Mouse (Mus musculus): Measurements from ENCODE around the gene Lrrc27. TPM values are rescaled to one million over a fixed set of nuclear protein-coding genes. Genes with fewer than 3 reads are reported as not detected.

Gene Lrrc27
- total and polyA plus RNA-seq, 3 experiments, result 0.21 TPM; not detected in 2

GRCm38 (mm10) chr7:139246931-139247880 is 34.4 kb downstream of the Lrrc27 start:
- peaks cover 0 to 12% of the 10 kb centered on the region in 2 experiments; a peak in 3 of 4 replicates for H3K4me1 ChIP-seq (ENCODE audit: control insufficient read depth in 1 of 2, insufficient read depth in 2 of 2)
- dilution Hi-C loops (cut with MboI; ENCODE audit: extremely low pct_ligation_motif_present, extremely low pct_unique_long_range_greater_than_20kb, low sequenced_read_pairs), result no loop called here
- no peak for DNase-seq (ENCODE audit: extremely low read depth)
- in situ Hi-C loops (cut with MboI; ENCODE audit: low pct_ligation_motif_present, low pct_unique_long_range_greater_than_20kb, low sequenced_read_pairs), result no loop called here
- H3K36me3 ChIP-seq (replicated peaks in 1 of 2; ENCODE audit: control insufficient read depth in 1 of 2, insufficient read depth in 1 of 2, low read length in 1 of 2), result no peaks in the 10 kb centered on the region
- H3K27me3 ChIP-seq (replicated peaks), result peaks cover 98% of the 10 kb centered on the region
- H3K9ac ChIP-seq (ENCODE audit: insufficient read depth, low read depth), result no peak overlapping the region
- H3K79me2 ChIP-seq (replicated peaks; ENCODE audit: control insufficient read depth, extremely low read depth, insufficient read depth, poor library complexity, severe bottlenecking), result no peaks in the 10 kb centered on the region
- no peak overlapping the region for H3K4me3 ChIP-seq (replicated peaks in 1 of 3; ENCODE audit: low read depth in 2 of 3, low read length in 2 of 3, poor library complexity in 1 of 3)
- TF ChIP-seq SMC3 (IDR thresholded peaks at IDR 0.05; ENCODE audit: low read depth, low read length), result no peak
- TF ChIP-seq MXI1 (IDR thresholded peaks at IDR 0.05; ENCODE audit: low read depth, low read length), result no peak
- no peak for TF ChIP-seq CHD1 (IDR thresholded peaks at IDR 0.05; ENCODE audit: low read depth, low read length)
- TF ChIP-seq JUND (conservative IDR thresholded peaks at IDR 0.05; ENCODE audit: low read depth, low read length), result no peak
- no peak for TF ChIP-seq TBP (conservative IDR thresholded peaks at IDR 0.05; ENCODE audit: low read depth, low read length)
- TF ChIP-seq HCFC1 (IDR thresholded peaks at IDR 0.05; ENCODE audit: low read depth, low read length), result no peak
- TF ChIP-seq RAD21 (IDR thresholded peaks at IDR 0.05; ENCODE audit: low read depth, low read length), result no peak
- no peak for TF ChIP-seq MAFK (IDR thresholded peaks at IDR 0.05; ENCODE audit: insufficient replicate concordance, low read length)
- TF ChIP-seq TCF12 (IDR thresholded peaks at IDR 0.05; ENCODE audit: low read depth, low read length), result no peak
- no peak for TF ChIP-seq ETS1 (conservative IDR thresholded peaks at IDR 0.05; ENCODE audit: low read depth, low read length)
- no peak for TF ChIP-seq PAX5 (IDR thresholded peaks at IDR 0.05; ENCODE audit: low read length)
- no peak overlapping the region for H3K4me2 ChIP-seq (ENCODE audit: insufficient read depth, low read depth, poor library complexity, severe bottlenecking)
- no peak overlapping the region for H3K27ac ChIP-seq (ENCODE audit: insufficient read depth, low read depth)
- no peaks in the 10 kb centered on the region for H3K9me3 ChIP-seq (replicated peaks; ENCODE audit: low read length)

- DNase-seq (ENCODE audit: extremely low read depth), result peak; percentile 9
- H3K36me3 ChIP-seq (replicated peaks in 1 of 2; ENCODE audit: control insufficient read depth in 1 of 2, insufficient read depth in 1 of 2, low read length in 1 of 2), result no peaks in the 10 kb centered on the region
- dilution Hi-C loops (cut with MboI; ENCODE audit: extremely low pct_ligation_motif_present, extremely low pct_unique_long_range_greater_than_20kb, low sequenced_read_pairs) (no loop called here), in situ Hi-C loops (cut with MboI; ENCODE audit: low pct_ligation_motif_present, low pct_unique_long_range_greater_than_20kb, low sequenced_read_pairs) (no loop called here)
- peaks cover 0 to 12% of the 10 kb centered on the region in 2 experiments; a peak in 3 of 4 replicates for H3K4me1 ChIP-seq (ENCODE audit: control insufficient read depth in 1 of 2, insufficient read depth in 2 of 2)
- peaks cover 98% of the 10 kb centered on the region for H3K27me3 ChIP-seq (replicated peaks)
- H3K27ac ChIP-seq (ENCODE audit: insufficient read depth, low read depth), result no peak within 1 kb of the TSS
- H3K9ac ChIP-seq (ENCODE audit: insufficient read depth, low read depth), result peak within 1 kb of the TSS; percentile 24; the same call in 1 of the 2 replicates
- TF ChIP-seq PAX5 (IDR thresholded peaks at IDR 0.05; ENCODE audit: low read length) (no peak), MXI1 (IDR thresholded peaks at IDR 0.05; ENCODE audit: low read depth, low read length) (peak; percentile 26; the same call in 1 of the 2 replicates)
- no peaks in the 10 kb centered on the region for H3K9me3 ChIP-seq (replicated peaks; ENCODE audit: low read length)
- peak within 1 kb of the TSS in 2 of 3 experiments; percentile 34 to 69 for H3K4me3 ChIP-seq (replicated peaks in 1 of 3; ENCODE audit: low read depth in 2 of 3, low read length in 2 of 3, poor library complexity in 1 of 3)
- no peaks in the 10 kb centered on the region for H3K79me2 ChIP-seq (replicated peaks; ENCODE audit: control insufficient read depth, extremely low read depth, insufficient read depth, poor library complexity, severe bottlenecking)
- peak within 1 kb of the TSS; percentile 74 for H3K4me2 ChIP-seq (ENCODE audit: insufficient read depth, low read depth, poor library complexity, severe bottlenecking)
Observed at GRCm38 (mm10) chr7:139247881-139248614, 35.3 kb downstream of the Lrrc27 start, which contains the start of gene Pwwp2b. Pwwp2b (plus strand) TSS chr7:139248482.

Data from CH12.LX (cell line).